ENCODE assay signal across 9 mouse cellular contexts in the genomic region with DNA sequence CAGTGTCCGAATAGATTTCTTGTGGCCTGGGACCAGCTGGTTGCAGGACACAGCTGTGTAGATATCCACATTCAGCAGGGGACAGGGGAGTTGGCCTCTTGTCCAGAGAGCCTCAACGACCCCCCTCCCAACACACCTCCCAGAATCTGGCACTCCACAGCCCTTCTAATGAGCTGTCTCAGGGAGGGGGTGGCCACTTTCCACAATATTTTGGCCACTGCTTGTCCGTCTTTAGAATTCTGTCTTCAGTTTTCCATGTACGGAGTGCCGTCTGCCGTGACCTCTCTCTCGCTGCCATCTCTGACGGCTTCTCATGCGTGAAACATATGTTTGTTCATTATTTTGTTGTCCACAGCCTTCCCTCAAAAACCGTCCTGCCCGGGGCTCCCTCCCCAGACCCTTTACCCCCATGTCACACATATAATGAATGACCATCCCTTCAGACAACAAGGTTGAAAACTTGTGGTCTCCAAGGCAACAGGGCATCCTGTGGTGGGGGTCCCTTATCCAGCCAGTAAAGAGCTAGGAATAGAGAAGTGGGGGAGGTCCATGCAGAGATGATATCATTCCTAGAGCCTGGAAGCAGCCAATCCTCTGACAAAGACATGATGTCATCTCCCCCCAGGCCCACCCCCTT.
A peak's percentile ranks its signal among the peaks of the same experiment; 100 is the strongest.
DNase-seq lines count a peak whose midpoint lies in the region; ATAC-seq and TF ChIP-seq lines count a peak whose summit lies in the region.
"Had no signal": no experiment of that assay in that cellular context is flagged by ENCODE, and none has a peak within 500 bp of the region (broad histone marks: within the 10 kb centered on the region; RNA-seq: fewer than 3 reads in every experiment).

No protein-coding gene starts in this region.

- H3K4me1 ChIP-seq in kidney, postnatal 0 days (replicated peaks; ENCODE audit: insufficient read depth, low read length): peaks cover 21% of the 10 kb centered on the region; the same call in 1 of the 2 replicates
- peaks cover 51% of the 10 kb centered on the region for H3K4me1 ChIP-seq in embryonic facial prominence, embryonic 10.5 days
- peaks cover 24% of the 10 kb centered on the region for H3K4me1 ChIP-seq in hindbrain, embryonic 15.5 days (replicated peaks)

- no peak overlapping the region for H3K9ac ChIP-seq in kidney, postnatal 0 days (ENCODE audit: low read depth, low read length)
- H3K9ac ChIP-seq in hindbrain, embryonic 15.5 days: no peak overlapping the region

- H3K27ac ChIP-seq in kidney, postnatal 0 days: no peak overlapping the region
- H3K27ac ChIP-seq in embryonic facial prominence, embryonic 10.5 days (replicated peaks): peak overlapping the region; percentile 80
- H3K27ac ChIP-seq in hindbrain, embryonic 15.5 days (replicated peaks): peak overlapping the region; percentile 66

- no peaks in the 10 kb centered on the region for H3K9me3 ChIP-seq in kidney, postnatal 0 days (replicated peaks; ENCODE audit: low read length)
- H3K9me3 ChIP-seq in embryonic facial prominence, embryonic 10.5 days: no peaks in the 10 kb centered on the region
- no peaks in the 10 kb centered on the region for H3K9me3 ChIP-seq in hindbrain, embryonic 15.5 days

- no peak for TF ChIP-seq CTCF in kidney, postnatal 0 days (IDR thresholded peaks at IDR 0.05; ENCODE audit: low read depth)

- 31% methylated on average over 11 of the region's 11 CpGs for WGBS in kidney, postnatal 0 days
- WGBS in embryonic facial prominence, embryonic 10.5 days: 73% methylated on average over 11 of the region's 11 CpGs
- 17% methylated on average over 11 of the region's 11 CpGs for WGBS in hindbrain, embryonic 15.5 days

- H3K4me3 ChIP-seq in kidney, postnatal 0 days (replicated peaks; ENCODE audit: low read depth, low read length): no peak overlapping the region
- no peak overlapping the region for H3K4me3 ChIP-seq in embryonic facial prominence, embryonic 10.5 days
- no peak overlapping the region for H3K4me3 ChIP-seq in hindbrain, embryonic 15.5 days

- no peaks in the 10 kb centered on the region for H3K27me3 ChIP-seq in kidney, postnatal 0 days (ENCODE audit: insufficient read depth, low read length)
- H3K27me3 ChIP-seq in embryonic facial prominence, embryonic 10.5 days (replicated peaks; ENCODE audit: low read depth, poor library complexity, severe bottlenecking): peaks cover 4% of the 10 kb centered on the region; the same call in 1 of the 2 replicates
- no peaks in the 10 kb centered on the region for H3K27me3 ChIP-seq in hindbrain, embryonic 15.5 days

- H3K36me3 ChIP-seq in kidney, postnatal 0 days (ENCODE audit: insufficient read depth, low read length): no peaks in the 10 kb centered on the region
- no peaks in the 10 kb centered on the region for H3K36me3 ChIP-seq in embryonic facial prominence, embryonic 10.5 days (replicated peaks)
- H3K36me3 ChIP-seq in hindbrain, embryonic 15.5 days: no peaks in the 10 kb centered on the region

- H3K4me2 ChIP-seq in kidney, postnatal 0 days (ENCODE audit: low read length): no peak overlapping the region
- H3K4me2 ChIP-seq in hindbrain, embryonic 15.5 days: peak overlapping the region; percentile 34

- peak; percentile 59 for ATAC-seq in kidney, postnatal 0 days (replicated peaks; ENCODE audit: low FRiP score, low read depth)
- ATAC-seq in hindbrain, embryonic 15.5 days (ENCODE audit: low FRiP score, low read depth): peak; percentile 89

- peak; percentile 54 for DNase-seq in kidney, postnatal 0 days (ENCODE audit: low spot score)
- no peak for DNase-seq in kidney, adult 18-20 months
- peak; percentile 45 for DNase-seq in embryonic facial prominence, embryonic 10.5 days (ENCODE audit: low spot score)
- peak; percentile 62 for DNase-seq in neural tube, embryonic 10.5 days (ENCODE audit: extremely low spot score, low spot score)
- no peak for DNase-seq in adrenal gland, postnatal 14 days
- DNase-seq in adipocyte (ENCODE audit: low spot score): no peak
- DNase-seq in thymus, postnatal 4 days: no peak
- DNase-seq: lung, adult 18-20 months had no signal

Comparison
In these comparisons a context has a peak if more than half of its experiments do, and no peak if none do; other contexts are left out.
1. DNase-seq: peak in kidney, postnatal 0 days (single experiment), embryonic facial prominence, embryonic 10.5 days (single experiment) and neural tube, embryonic 10.5 days (single experiment); none in kidney, adult 18-20 months (single experiment), adrenal gland, postnatal 14 days (single experiment), adipocyte (single experiment) and thymus, postnatal 4 days (single experiment).